Mouse (Mus musculus): ENCODE results near the gene Tvp23a. TPM values are rescaled to one million over a fixed set of nuclear protein-coding genes. Genes with fewer than 3 reads are reported as not detected.

Tvp23a gene
- polyA plus RNA-seq, 1 experiment, result not detected

- Histone ChIP-seq H3K4me3 (replicated peaks) (no peak overlapping the region), H3K36me3 (ENCODE audit: control insufficient read depth) (no peaks in the 10 kb centered on the region), H3K4me1 (ENCODE audit: control insufficient read depth) (no peaks in the 10 kb centered on the region), H3K27me3 (ENCODE audit: control insufficient read depth) (no peaks in the 10 kb centered on the region), H3K9me3 (ENCODE audit: control insufficient read depth, low read length) (no peaks in the 10 kb centered on the region)
- TF ChIP-seq TAL1 (IDR thresholded peaks at IDR 0.05; ENCODE audit: low read length), result no peak
- TF ChIP-seq GATA1 (IDR thresholded peaks at IDR 0.05; ENCODE audit: low read length), result no peak
Measured at GRCm38 (mm10) chr16:10443723-10444122, 3.4 kb downstream of the Tvp23a start.

- no peaks in the 10 kb centered on the region for H3K36me3 ChIP-seq (ENCODE audit: control insufficient read depth)
- H3K27me3 ChIP-seq (ENCODE audit: control insufficient read depth), result no peaks in the 10 kb centered on the region
- no peaks in the 10 kb centered on the region for H3K9me3 ChIP-seq (ENCODE audit: control insufficient read depth, low read length)
- H3K4me3 ChIP-seq (replicated peaks), result no peak overlapping the region
- no peaks in the 10 kb centered on the region for H3K4me1 ChIP-seq (ENCODE audit: control insufficient read depth)
- TF ChIP-seq TAL1 (IDR thresholded peaks at IDR 0.05; ENCODE audit: low read length) (no peak), GATA1 (IDR thresholded peaks at IDR 0.05; ENCODE audit: low read length) (no peak)
Measured at GRCm38 (mm10) chr16:10441761-10442160, 5.4 kb downstream of the Tvp23a start.

GRCm38 (mm10) chr16:10441328-10441727 is 5.8 kb downstream of the Tvp23a start:
- TF ChIP-seq GATA1 (IDR thresholded peaks at IDR 0.05; ENCODE audit: low read length), result no peak
- TF ChIP-seq TAL1 (IDR thresholded peaks at IDR 0.05; ENCODE audit: low read length), result no peak
- no peaks in the 10 kb centered on the region for H3K9me3 ChIP-seq (ENCODE audit: control insufficient read depth, low read length)
- H3K4me3 ChIP-seq (replicated peaks), result no peak overlapping the region
- no peaks in the 10 kb centered on the region for H3K27me3 ChIP-seq (ENCODE audit: control insufficient read depth)
- H3K4me1 ChIP-seq (ENCODE audit: control insufficient read depth), result no peaks in the 10 kb centered on the region
- H3K36me3 ChIP-seq (ENCODE audit: control insufficient read depth), result no peaks in the 10 kb centered on the region

GRCm38 (mm10) chr16:10438055-10438454 is 9.1 kb downstream of the Tvp23a start:
- no peaks in the 10 kb centered on the region for H3K4me1 ChIP-seq (ENCODE audit: control insufficient read depth)
- no peak overlapping the region for H3K4me3 ChIP-seq (replicated peaks)
- no peak for TF ChIP-seq GATA1 (IDR thresholded peaks at IDR 0.05; ENCODE audit: low read length)
- TF ChIP-seq TAL1 (IDR thresholded peaks at IDR 0.05; ENCODE audit: low read length), result no peak
- H3K36me3 ChIP-seq (ENCODE audit: control insufficient read depth), result no peaks in the 10 kb centered on the region
- no peaks in the 10 kb centered on the region for H3K9me3 ChIP-seq (ENCODE audit: control insufficient read depth, low read length)
- H3K27me3 ChIP-seq (ENCODE audit: control insufficient read depth), result no peaks in the 10 kb centered on the region

- Histone ChIP-seq H3K27me3 (ENCODE audit: control insufficient read depth) (no peaks in the 10 kb centered on the region), H3K9me3 (ENCODE audit: control insufficient read depth, low read length) (no peaks in the 10 kb centered on the region)
- TF ChIP-seq TAL1 (IDR thresholded peaks at IDR 0.05; ENCODE audit: low read length) (no peak), GATA1 (IDR thresholded peaks at IDR 0.05; ENCODE audit: low read length) (no peak)
Measured at GRCm38 (mm10) chr16:10436166-10436565, 11.0 kb downstream of the Tvp23a start.

GRCm38 (mm10) chr16:10433344-10433743 is 13.8 kb downstream of the Tvp23a start:
- no peaks in the 10 kb centered on the region for H3K36me3 ChIP-seq (ENCODE audit: control insufficient read depth)
- no peak overlapping the region for H3K4me3 ChIP-seq (replicated peaks)
- no peaks in the 10 kb centered on the region for H3K4me1 ChIP-seq (ENCODE audit: control insufficient read depth)
- H3K9me3 ChIP-seq (ENCODE audit: control insufficient read depth, low read length), result no peaks in the 10 kb centered on the region
- TF ChIP-seq GATA1 (IDR thresholded peaks at IDR 0.05; ENCODE audit: low read length), result no peak
- TF ChIP-seq TAL1 (IDR thresholded peaks at IDR 0.05; ENCODE audit: low read length), result no peak
- H3K27me3 ChIP-seq (ENCODE audit: control insufficient read depth), result no peaks in the 10 kb centered on the region

More at GRCm38 (mm10) chr16:10436166-10436565, 11.0 kb downstream of the Tvp23a start:
- no peak overlapping the region for H3K4me3 ChIP-seq (replicated peaks)
- no peaks in the 10 kb centered on the region for H3K4me1 ChIP-seq (ENCODE audit: control insufficient read depth)
- no peaks in the 10 kb centered on the region for H3K36me3 ChIP-seq (ENCODE audit: control insufficient read depth)

- TF ChIP-seq GATA1 (IDR thresholded peaks at IDR 0.05; ENCODE audit: low read length), result no peak
- no peak for TF ChIP-seq TAL1 (IDR thresholded peaks at IDR 0.05; ENCODE audit: low read length)
- H3K36me3 ChIP-seq (ENCODE audit: control insufficient read depth), result no peaks in the 10 kb centered on the region
- H3K27me3 ChIP-seq (ENCODE audit: control insufficient read depth), result no peaks in the 10 kb centered on the region
- no peaks in the 10 kb centered on the region for H3K4me1 ChIP-seq (ENCODE audit: control insufficient read depth)
- H3K4me3 ChIP-seq (replicated peaks), result no peak overlapping the region
- no peaks in the 10 kb centered on the region for H3K9me3 ChIP-seq (ENCODE audit: control insufficient read depth, low read length)
Measured at GRCm38 (mm10) chr16:10432387-10432786, 14.8 kb downstream of the Tvp23a start.

GRCm38 (mm10) chr16:10431911-10432310 is 15.3 kb downstream of the Tvp23a start:
- Histone ChIP-seq H3K4me1 (ENCODE audit: control insufficient read depth) (no peaks in the 10 kb centered on the region), H3K9me3 (ENCODE audit: control insufficient read depth, low read length) (no peaks in the 10 kb centered on the region), H3K36me3 (ENCODE audit: control insufficient read depth) (peaks cover under 1% of the 10 kb centered on the region; the same call in 1 of the 2 replicates), H3K4me3 (replicated peaks) (no peak overlapping the region), H3K27me3 (ENCODE audit: control insufficient read depth) (no peaks in the 10 kb centered on the region)
- no peak for TF ChIP-seq GATA1 (IDR thresholded peaks at IDR 0.05; ENCODE audit: low read length)
- no peak for TF ChIP-seq TAL1 (IDR thresholded peaks at IDR 0.05; ENCODE audit: low read length)

GRCm38 (mm10) chr16:10420447-10421054 is 26.6 kb downstream of the Tvp23a start:
- TF ChIP-seq GATA1 (IDR thresholded peaks at IDR 0.05; ENCODE audit: low read length) (no peak), TAL1 (IDR thresholded peaks at IDR 0.05; ENCODE audit: low read length) (no peak)
- no peaks in the 10 kb centered on the region for H3K9me3 ChIP-seq (ENCODE audit: control insufficient read depth, low read length)
- no peaks in the 10 kb centered on the region for H3K4me1 ChIP-seq (ENCODE audit: control insufficient read depth)
- peaks cover 98% of the 10 kb centered on the region for H3K36me3 ChIP-seq (ENCODE audit: control insufficient read depth)
- H3K4me3 ChIP-seq (replicated peaks), result no peak overlapping the region
- no peaks in the 10 kb centered on the region for H3K27me3 ChIP-seq (ENCODE audit: control insufficient read depth)

All from erythroblast, embryonic 14.5 days (primary cell).